Mouse (Mus musculus): ENCODE measurements around the gene Tspan17. TPM values are rescaled to one million over a fixed set of nuclear protein-coding genes. Genes with fewer than 3 reads are reported as not detected.

Gene Tspan17
- polyA plus RNA-seq, 1 experiment from 2014 or later = 8.5 TPM

GRCm38 (mm10) chr13:54837471-54837889, 48.3 kb downstream of the Tspan17 start:
- no peak overlapping the region for H3K4me2 ChIP-seq (ENCODE audit: low read depth, low read length)
- WGBS = 15% methylated on average over 9 of the region's 9 CpGs
- no peaks in the 10 kb centered on the region for H3K27me3 ChIP-seq (ENCODE audit: control insufficient read depth, insufficient read depth, low read length)
- H3K9me3 ChIP-seq (replicated peaks; ENCODE audit: control insufficient read depth, low read length) = no peaks in the 10 kb centered on the region
- no peak overlapping the region for H3K4me3 ChIP-seq (ENCODE audit: low read depth, low read length)
- no peak for ATAC-seq (replicated peaks; ENCODE audit: insufficient number of reproducible peaks, low FRiP score, low TSS enrichment, low read depth)
- no peak overlapping the region for H3K27ac ChIP-seq (replicated peaks; ENCODE audit: low read depth, low read length)
- H3K9ac ChIP-seq (replicated peaks; ENCODE audit: low read length) = no peak overlapping the region
- no peaks in the 10 kb centered on the region for H3K36me3 ChIP-seq (replicated peaks; ENCODE audit: control insufficient read depth, insufficient read depth, low read depth, low read length)
- H3K4me1 ChIP-seq (ENCODE audit: control insufficient read depth, insufficient read depth, low read length) = no peaks in the 10 kb centered on the region; the same call in 1 of the 2 replicates
- peak; percentile 39 for DNase-seq (ENCODE audit: low spot score)

GRCm38 (mm10) chr13:54838540-54838939, 49.4 kb downstream of the Tspan17 start:
- H3K4me3 ChIP-seq (ENCODE audit: low read depth, low read length) = no peak overlapping the region
- WGBS = 83% methylated on average over 15 of the region's 15 CpGs
- no peak overlapping the region for H3K9ac ChIP-seq (replicated peaks; ENCODE audit: low read length)
- H3K4me2 ChIP-seq (ENCODE audit: low read depth, low read length) = no peak overlapping the region
- ATAC-seq (replicated peaks; ENCODE audit: insufficient number of reproducible peaks, low FRiP score, low TSS enrichment, low read depth) (no peak), DNase-seq (ENCODE audit: low spot score) (no peak)
- no peaks in the 10 kb centered on the region; the same call in 1 of the 2 replicates for H3K4me1 ChIP-seq (ENCODE audit: control insufficient read depth, insufficient read depth, low read length)
- no peaks in the 10 kb centered on the region for H3K36me3 ChIP-seq (replicated peaks; ENCODE audit: control insufficient read depth, insufficient read depth, low read depth, low read length)
- H3K27me3 ChIP-seq (ENCODE audit: control insufficient read depth, insufficient read depth, low read length) = no peaks in the 10 kb centered on the region
- H3K27ac ChIP-seq (replicated peaks; ENCODE audit: low read depth, low read length) = no peak overlapping the region
- no peaks in the 10 kb centered on the region for H3K9me3 ChIP-seq (replicated peaks; ENCODE audit: control insufficient read depth, low read length)

GRCm38 (mm10) chr13:54839211-54839610, 50.0 kb downstream of the Tspan17 start:
- Histone ChIP-seq H3K4me2 (ENCODE audit: low read depth, low read length) (no peak overlapping the region), H3K4me1 (ENCODE audit: control insufficient read depth, insufficient read depth, low read length) (no peaks in the 10 kb centered on the region; the same call in 1 of the 2 replicates), H3K9me3 (replicated peaks; ENCODE audit: control insufficient read depth, low read length) (no peaks in the 10 kb centered on the region), H3K4me3 (ENCODE audit: low read depth, low read length) (no peak overlapping the region), H3K27me3 (ENCODE audit: control insufficient read depth, insufficient read depth, low read length) (no peaks in the 10 kb centered on the region), H3K27ac (replicated peaks; ENCODE audit: low read depth, low read length) (no peak overlapping the region), H3K9ac (replicated peaks; ENCODE audit: low read length) (no peak overlapping the region), H3K36me3 (replicated peaks; ENCODE audit: control insufficient read depth, insufficient read depth, low read depth, low read length) (no peaks in the 10 kb centered on the region)
- DNase-seq (ENCODE audit: low spot score) = no peak
- WGBS = 71% methylated on average over 6 of the region's 6 CpGs
- no peak for ATAC-seq (replicated peaks; ENCODE audit: insufficient number of reproducible peaks, low FRiP score, low TSS enrichment, low read depth)

- Histone ChIP-seq H3K4me3 (ENCODE audit: low read depth, low read length) (no peak overlapping the region), H3K9me3 (replicated peaks; ENCODE audit: control insufficient read depth, low read length) (no peaks in the 10 kb centered on the region), H3K4me2 (ENCODE audit: low read depth, low read length) (no peak overlapping the region), H3K4me1 (ENCODE audit: control insufficient read depth, insufficient read depth, low read length) (no peaks in the 10 kb centered on the region), H3K36me3 (replicated peaks; ENCODE audit: control insufficient read depth, insufficient read depth, low read depth, low read length) (no peaks in the 10 kb centered on the region), H3K27me3 (ENCODE audit: control insufficient read depth, insufficient read depth, low read length) (no peaks in the 10 kb centered on the region), H3K9ac (replicated peaks; ENCODE audit: low read length) (no peak overlapping the region), H3K27ac (replicated peaks; ENCODE audit: low read depth, low read length) (no peak overlapping the region)
- ATAC-seq (replicated peaks; ENCODE audit: insufficient number of reproducible peaks, low FRiP score, low TSS enrichment, low read depth) = no peak
- no peak for DNase-seq (ENCODE audit: low spot score)
- 46% methylated on average over 8 of the region's 8 CpGs for WGBS
Measured at GRCm38 (mm10) chr13:54844579-54844978, 55.4 kb downstream of the Tspan17 start.

Other genes starting within 250 kb of the Tspan17 start
- gene 4833439L19Rik, start 223.9 kb upstream of the Tspan17 start, polyA plus RNA-seq (2014; fragmentation: Nextera tagmentation; extraction: Ambion mirVana) = 188 and 204 TPM in 2 replicates
- 24.9 and 26.0 TPM in 2 replicates for gene Arl10, start 214.4 kb upstream of the Tspan17 start, polyA plus RNA-seq (2014; fragmentation: Nextera tagmentation; extraction: Ambion mirVana)
- 72.5 and 75.1 TPM in 2 replicates for gene Nop16, start 199.3 kb upstream of the Tspan17 start, polyA plus RNA-seq (2014; fragmentation: Nextera tagmentation; extraction: Ambion mirVana)
- gene Higd2a, start 199.2 kb upstream of the Tspan17 start, polyA plus RNA-seq (2014; fragmentation: Nextera tagmentation; extraction: Ambion mirVana) = 154 and 168 TPM in 2 replicates
- 19.4 and 20.7 TPM in 2 replicates for gene Cltb, start 178.0 kb upstream of the Tspan17 start, polyA plus RNA-seq (2014; fragmentation: Nextera tagmentation; extraction: Ambion mirVana)
- gene Faf2, start 167.6 kb upstream of the Tspan17 start, polyA plus RNA-seq (2014; fragmentation: Nextera tagmentation; extraction: Ambion mirVana) = 89.2 and 96.9 TPM in 2 replicates
- 65.0 and 66.6 TPM in 2 replicates for gene Rnf44, start 95.5 kb upstream of the Tspan17 start, polyA plus RNA-seq (2014; fragmentation: Nextera tagmentation; extraction: Ambion mirVana)
- not detected in 2 replicates for gene Cdhr2, start 87.9 kb upstream of the Tspan17 start, polyA plus RNA-seq (2014; fragmentation: Nextera tagmentation; extraction: Ambion mirVana)
- gene Gprin1, start 39.5 kb upstream of the Tspan17 start, polyA plus RNA-seq (2014; fragmentation: Nextera tagmentation; extraction: Ambion mirVana) = 3.0 and 3.4 TPM in 2 replicates
- gene Sncb, start 22.8 kb upstream of the Tspan17 start, polyA plus RNA-seq (2014; fragmentation: Nextera tagmentation; extraction: Ambion mirVana) = 0.36 and 0.46 TPM in 2 replicates
- not detected in 2 replicates for gene Eif4e1b, start 5.4 kb upstream of the Tspan17 start, polyA plus RNA-seq (2014; fragmentation: Nextera tagmentation; extraction: Ambion mirVana)
- 1.0 and 1.5 TPM in 2 replicates for gene Unc5a, start 160.0 kb downstream of the Tspan17 start, polyA plus RNA-seq (2014; fragmentation: Nextera tagmentation; extraction: Ambion mirVana)
- 0.22 and 0.47 TPM in 2 replicates for gene Hk3, start 232.0 kb downstream of the Tspan17 start, polyA plus RNA-seq (2014; fragmentation: Nextera tagmentation; extraction: Ambion mirVana)

Measured in embryonic facial prominence, embryonic 11.5 days (tissue).